Mouse (Mus musculus) MEL (cell line): ENCODE measurements around the gene Aff3. TPM values are rescaled to one million over a fixed set of nuclear protein-coding genes. Genes with fewer than 3 reads are reported as not detected.
A peak's percentile ranks its signal among the peaks of the same experiment; 100 is the strongest.

Experiments used
- DNase-seq: peaks from one replicate; pipeline ENCODE4 v3.0.0; 2011; ENCODE audit warnings: low read depth, low spot score
- H3K27ac ChIP-seq: 2 replicates; pipeline ENCODE4 v1.5.1; 2012; ENCODE audit warnings: low read depth, mild to moderate bottlenecking, control low read depth, low read length, moderate library complexity; ENCODE audit not compliant: control insufficient read depth
- H3K27me3 ChIP-seq, 2 experiments: fragments of 150-350 bp in 1 of 2; sonication (generic) in 1 of 2; 2 replicates each; pipeline ENCODE4 v1.6.1; 2012; ENCODE audit warnings: low read length in 2 of 2, mild to moderate bottlenecking in 2 of 2, improper control_type of control experiment in 1 of 2, moderate library complexity in 1 of 2; ENCODE audit not compliant: insufficient read depth in 2 of 2, control insufficient read depth in 1 of 2
- H3K36me3 ChIP-seq, 2 experiments: 2 replicates each; pipeline ENCODE4 v1.6.1; 2012 to 2014; ENCODE audit warnings: low read length in 2 of 2, improper control_type of control experiment in 1 of 2, inconsistent platforms in 1 of 2, mild to moderate bottlenecking in 1 of 2; ENCODE audit not compliant: insufficient read depth in 2 of 2, control insufficient read depth in 1 of 2
- H3K4me1 ChIP-seq, 2 experiments: fragments of 150-350 bp in 1 of 2; sonication (generic) in 1 of 2; 2 replicates each; pipeline ENCODE4 v1.6.1; 2012; ENCODE audit warnings: low read length in 2 of 2, improper control_type of control experiment in 1 of 2, mild to moderate bottlenecking in 1 of 2; ENCODE audit not compliant: insufficient read depth in 2 of 2, control insufficient read depth in 1 of 2
- H3K4me3 ChIP-seq, 2 experiments: fragments of 150-350 bp in 1 of 2; sonication (generic) in 1 of 2; 2 replicates each; pipeline ENCODE4 v1.5.1; 2012; ENCODE audit warnings: low read depth in 2 of 2, low read length in 2 of 2, mild to moderate bottlenecking in 2 of 2, moderate library complexity in 2 of 2, control low read depth in 1 of 2, improper control_type of control experiment in 1 of 2; ENCODE audit not compliant: control insufficient read depth in 1 of 2, insufficient read depth in 1 of 2
- H3K79me2 ChIP-seq: 2 replicates; pipeline ENCODE4 v1.6.1; 2012; ENCODE audit warnings: mild to moderate bottlenecking, low read length, moderate library complexity; ENCODE audit not compliant: control insufficient read depth, poor library complexity, insufficient read depth
- H3K9ac ChIP-seq: 2 replicates; pipeline ENCODE4 v1.6.1; 2012; ENCODE audit warnings: low read depth, mild to moderate bottlenecking, control low read depth, low read length, moderate library complexity; ENCODE audit not compliant: control insufficient read depth, poor library complexity, severe bottlenecking
- H3K9me3 ChIP-seq: fragments of 150-350 bp; sonication (generic); replicated peaks from 2 replicates; pipeline ENCODE4 v1.6.1; 2012; ENCODE audit warnings: mild to moderate bottlenecking, low read length, improper control_type of control experiment, moderate library complexity; ENCODE audit not compliant: insufficient read depth
- BHLHE40 ChIP-seq: IDR thresholded peaks from 2 replicates; pipeline ENCODE4 v1.6.1; 2012; ENCODE audit warnings: low read depth, mild to moderate bottlenecking, inconsistent platforms, low read length, improper control_type of control experiment, borderline replicate concordance
- CHD2 ChIP-seq: IDR thresholded peaks from 2 replicates; pipeline ENCODE4 v1.6.1; 2011; ENCODE audit warnings: low read length, improper control_type of control experiment
- EP300 ChIP-seq, 2 experiments: IDR thresholded peaks; 2 replicates each; pipeline ENCODE4 v1.6.1; 2011; ENCODE audit warnings: improper control_type of control experiment in 2 of 2, low read length in 2 of 2, low read depth in 1 of 2, mild to moderate bottlenecking in 1 of 2
- ETS1 ChIP-seq: IDR thresholded peaks from 2 replicates; pipeline ENCODE4 v1.6.1; 2012; ENCODE audit warnings: low read depth, mild to moderate bottlenecking, inconsistent platforms, low read length, improper control_type of control experiment, moderate library complexity
- GABPA ChIP-seq: IDR thresholded peaks from 2 replicates; pipeline ENCODE4 v1.6.1; 2012; ENCODE audit warnings: low read depth, mild to moderate bottlenecking, inconsistent platforms, low read length, improper control_type of control experiment, moderate library complexity
- HCFC1 ChIP-seq: IDR thresholded peaks from 2 replicates; pipeline ENCODE4 v1.6.1; 2012; ENCODE audit warnings: low read depth, mild to moderate bottlenecking, inconsistent platforms, low read length, improper control_type of control experiment, moderate library complexity
- JUND ChIP-seq: IDR thresholded peaks from 2 replicates; pipeline ENCODE4 v1.6.1; 2011; ENCODE audit warnings: low read depth, mild to moderate bottlenecking, improper control_type of control experiment, low read length
- MAFK ChIP-seq: IDR thresholded peaks from 2 replicates; pipeline ENCODE4 v1.6.1; 2011; ENCODE audit warnings: low read depth, mild to moderate bottlenecking, low read length, improper control_type of control experiment, borderline replicate concordance
- MAX ChIP-seq: IDR thresholded peaks from 2 replicates; pipeline ENCODE4 v1.6.1; 2011; ENCODE audit warnings: low read length, improper control_type of control experiment
- MEF2A ChIP-seq: IDR thresholded peaks from 2 replicates; pipeline ENCODE4 v1.6.1; 2014; ENCODE audit warnings: low read depth, mild to moderate bottlenecking, inconsistent platforms, low read length, improper control_type of control experiment; ENCODE audit not compliant: poor library complexity, insufficient replicate concordance, severe bottlenecking; ENCODE audit errors: extremely low read depth
- MXI1 ChIP-seq: IDR thresholded peaks from 2 replicates; pipeline ENCODE4 v1.6.1; 2011; ENCODE audit warnings: mild to moderate bottlenecking, low read depth, low read length, improper control_type of control experiment
- MYB ChIP-seq: IDR thresholded peaks from 2 replicates; pipeline ENCODE4 v1.6.1; 2011; ENCODE audit warnings: mild to moderate bottlenecking, low read depth, low read length, improper control_type of control experiment
- NRF1 ChIP-seq: IDR thresholded peaks from 2 replicates; pipeline ENCODE4 v1.6.1; 2014; ENCODE audit warnings: low read depth, mild to moderate bottlenecking, inconsistent platforms, low read length, improper control_type of control experiment, moderate library complexity; ENCODE audit not compliant: poor library complexity, insufficient read depth, severe bottlenecking
- POLR2AphosphoS2 ChIP-seq: IDR thresholded peaks from 2 replicates; pipeline ENCODE4 v1.6.1; 2011; ENCODE audit warnings: low read length, improper control_type of control experiment
- POLR2AphosphoS5 ChIP-seq: IDR thresholded peaks from 2 replicates; pipeline ENCODE4 v1.6.1; 2012; ENCODE audit warnings: low read depth, borderline replicate concordance, mild to moderate bottlenecking, inconsistent platforms, low read length, moderate library complexity, mixed read lengths
- RAD21 ChIP-seq: IDR thresholded peaks from 2 replicates; pipeline ENCODE4 v1.6.1; 2011; ENCODE audit warnings: mild to moderate bottlenecking, low read depth, low read length, improper control_type of control experiment
- RCOR1 ChIP-seq: IDR thresholded peaks from 2 replicates; pipeline ENCODE4 v1.6.1; 2012; ENCODE audit warnings: low read depth, mild to moderate bottlenecking, inconsistent platforms, low read length, improper control_type of control experiment
- SIN3A ChIP-seq: IDR thresholded peaks from 2 replicates; pipeline ENCODE4 v1.6.1; 2012; ENCODE audit warnings: low read length, improper control_type of control experiment, inconsistent platforms
- SMC3 ChIP-seq: IDR thresholded peaks from 2 replicates; pipeline ENCODE4 v1.6.1; 2011; ENCODE audit warnings: low read depth, low read length, improper control_type of control experiment
- UBTF ChIP-seq: IDR thresholded peaks from 2 replicates; pipeline ENCODE4 v1.6.1; 2012; ENCODE audit warnings: low read depth, mild to moderate bottlenecking, inconsistent platforms, low read length, improper control_type of control experiment, moderate library complexity, borderline replicate concordance; ENCODE audit not compliant: insufficient read depth
- USF1 ChIP-seq: IDR thresholded peaks from 2 replicates; pipeline ENCODE4 v1.6.1; 2014; ENCODE audit warnings: low read depth, mild to moderate bottlenecking, inconsistent platforms, low read length, improper control_type of control experiment, moderate library complexity
- USF2 ChIP-seq, 2 experiments: IDR thresholded peaks; 2 replicates each; pipeline ENCODE4 v1.6.1; 2011 to 2012; ENCODE audit warnings: improper control_type of control experiment in 2 of 2, low read length in 2 of 2, borderline replicate concordance in 1 of 2, inconsistent platforms in 1 of 2, low read depth in 1 of 2, mild to moderate bottlenecking in 1 of 2; ENCODE audit not compliant: insufficient read depth in 1 of 2
- ZC3H11A ChIP-seq: IDR thresholded peaks from 2 replicates; pipeline ENCODE4 v1.6.1; 2012; ENCODE audit warnings: low read depth, mild to moderate bottlenecking, inconsistent platforms, low read length, improper control_type of control experiment
- ZKSCAN1 ChIP-seq: IDR thresholded peaks from 2 replicates; pipeline ENCODE4 v1.6.1; 2012; ENCODE audit warnings: low read depth, mild to moderate bottlenecking, inconsistent platforms, low read length, improper control_type of control experiment, moderate library complexity
- ZMIZ1 ChIP-seq: IDR thresholded peaks from 2 replicates; pipeline ENCODE4 v1.6.1; 2012; ENCODE audit warnings: low read depth, mild to moderate bottlenecking, inconsistent platforms, low read length, improper control_type of control experiment, moderate library complexity
- polyA plus RNA-seq, 2 experiments: library from polyadenylated mRNA; stranded (reverse) in 1 of 2; unstranded in 1 of 2; fragments of >175 nt in 1 of 2; fragments of >200 nt in 1 of 2; gene quantifications; 2 replicates each; pipeline versions ENCODE4 v1.2.1 to v1.2.4; 2012; ENCODE audit warnings: low replicate concordance in 2 of 2, low read depth in 1 of 2; ENCODE audit not compliant: insufficient read length in 2 of 2, insufficient read depth in 1 of 2, missing spikeins in 1 of 2
- total RNA-seq: library from RNA; depleted of rRNA; stranded (reverse); fragments of 300-350 nt; gene quantifications from 2 replicates; pipeline ENCODE4 v1.2.3, GENCODE M21; 2012

The Aff3 gene
- total and polyA plus RNA-seq, 3 experiments, result 18.5 to 41.1 (median 25.4) TPM

DNA sequence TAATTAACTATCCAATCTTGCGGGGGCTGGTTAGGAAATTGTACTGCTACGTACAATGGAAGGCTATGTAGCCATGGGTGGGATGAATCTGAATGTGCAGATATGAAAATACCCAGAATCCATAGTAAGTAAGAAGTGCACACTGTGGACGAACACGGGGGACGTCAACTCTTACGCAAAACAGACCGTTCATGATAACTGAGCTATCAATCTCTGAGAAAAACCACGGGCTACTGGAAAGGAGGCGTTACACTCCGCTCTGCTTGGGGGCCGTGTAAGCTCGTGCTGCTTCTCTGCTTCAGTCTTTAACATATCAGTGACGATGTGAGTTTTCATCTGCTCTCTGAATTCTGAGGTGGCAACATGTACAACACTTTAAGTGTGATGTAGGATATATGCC lies 114.2 kb downstream of the Aff3 start:
- Histone ChIP-seq H3K9me3 (no peaks in the 10 kb centered on the region), H3K9ac (no peak overlapping the region), H3K79me2 (peaks cover 2% of the 10 kb centered on the region; the same call in 1 of the 2 replicates), H3K27me3 (no peaks in the 10 kb centered on the region), H3K4me3 (no peak overlapping the region), H3K27ac (no peak overlapping the region), H3K36me3 (peaks cover 0 to 6% of the 10 kb centered on the region in 2 experiments; a peak in 3 of 4 replicates), H3K4me1 (peaks cover 5 to 6% of the 10 kb centered on the region in 2 experiments; a peak in 2 of 4 replicates)
- no peak for DNase-seq
- no peak for TF ChIP-seq POLR2AphosphoS5
- TF ChIP-seq USF2 (IDR thresholded peaks at IDR 0.05; ENCODE audit: borderline replicate concordance in 1 of 2, insufficient read depth in 1 of 2, low read depth in 1 of 2, low read length in 2 of 2), result no peak
- TF ChIP-seq USF1, result no peak
- no peak for TF ChIP-seq MEF2A
- no peak for TF ChIP-seq ZMIZ1
- TF ChIP-seq ZKSCAN1, result no peak
- no peak for TF ChIP-seq RAD21
- no peak for TF ChIP-seq NRF1

DNA sequence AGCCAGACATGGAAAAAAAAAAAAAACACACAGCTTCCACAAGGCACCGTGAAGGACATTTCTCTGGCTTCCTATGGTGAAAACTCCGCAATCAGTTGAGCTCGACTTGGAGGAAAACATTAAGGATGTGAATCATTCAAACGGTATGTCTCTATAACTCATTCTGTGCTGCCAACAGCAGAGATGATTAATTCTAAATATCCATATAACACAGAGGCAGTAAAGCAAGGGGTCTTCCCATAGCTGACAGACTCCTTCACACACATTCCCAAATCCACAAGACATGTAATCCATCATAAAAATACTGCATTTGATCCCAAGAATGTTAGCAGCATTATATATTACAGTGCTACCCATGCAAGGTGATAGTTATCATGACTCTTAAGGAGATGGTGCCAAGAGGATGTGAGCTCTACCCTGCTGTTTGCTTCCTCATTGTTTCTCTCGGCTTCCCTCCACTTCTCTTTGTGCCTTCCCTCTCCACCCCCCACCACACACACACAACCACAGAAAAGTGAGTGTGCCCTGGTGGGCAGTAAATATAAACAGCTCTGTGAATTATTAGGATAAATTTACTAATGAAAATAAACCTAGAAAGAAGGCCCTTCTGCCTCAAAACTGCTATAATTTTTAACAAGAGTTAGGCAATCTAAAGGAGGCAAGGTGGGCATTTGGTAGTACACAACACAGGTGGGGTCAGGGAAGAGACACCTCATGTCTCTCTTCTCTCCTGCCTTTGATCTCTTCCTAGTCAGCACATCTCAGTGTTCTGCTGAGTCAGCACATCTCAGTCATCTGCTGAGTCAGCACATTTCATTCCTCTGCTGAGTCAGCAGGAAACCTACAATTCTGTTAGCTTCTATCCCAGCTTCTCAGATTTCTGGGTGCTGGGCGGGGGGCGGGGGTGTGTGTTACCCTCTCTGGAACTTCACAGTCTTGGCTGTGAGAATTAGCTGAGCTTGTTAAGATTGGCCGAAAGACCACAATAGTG lies 115.8 kb downstream of the Aff3 start:
- Histone ChIP-seq H3K9me3 (no peaks in the 10 kb centered on the region), H3K36me3 (peaks cover 0 to 6% of the 10 kb centered on the region in 2 experiments; a peak in 2 of 4 replicates), H3K79me2 (peaks cover 2% of the 10 kb centered on the region; the same call in 1 of the 2 replicates), H3K4me3 (no peak overlapping the region), H3K27me3 (no peaks in the 10 kb centered on the region), H3K4me1 (peaks cover 5 to 6% of the 10 kb centered on the region in 2 experiments; a peak in 2 of 4 replicates), H3K27ac (no peak overlapping the region), H3K9ac (no peak overlapping the region)
- TF ChIP-seq GABPA (no peak), MAFK (peak; percentile 100), MYB (no peak), USF1 (no peak), JUND (no peak), UBTF (no peak), HCFC1 (no peak), MAX (no peak), USF2 (IDR thresholded peaks at IDR 0.05; ENCODE audit: borderline replicate concordance in 1 of 2, insufficient read depth in 1 of 2, low read depth in 1 of 2, low read length in 2 of 2) (no peak), MXI1 (no peak), RCOR1 (no peak), EP300 (IDR thresholded peaks at IDR 0.05; ENCODE audit: low read depth in 1 of 2, low read length in 2 of 2) (0 out of 4 replicates have a peak, but pooled peaks of 1 of the 2 experiments have one; percentile 18), ETS1 (peak; percentile 57; the same call in 1 of the 2 replicates), CHD2 (no peak), SIN3A (no peak), POLR2AphosphoS2 (no peak), SMC3 (no peak), MEF2A (no peak), BHLHE40 (no peak), ZC3H11A (no peak)
- DNase-seq, result peak; percentile 58
